Mouse (Mus musculus) midbrain, embryonic 13.5 days (tissue): Measurements from ENCODE around the gene Pik3ap1. TPM values are rescaled to one million over a fixed set of nuclear protein-coding genes. Genes with fewer than 3 reads are reported as not detected.
A peak's percentile ranks its signal among the peaks of the same experiment; 100 is the strongest.

Experiments used
- ATAC-seq: fragments of 200-750 bp; cut with Nextera tagmentation; 2 replicates; pipeline ENCODE4 v1.8.0; 2017; ENCODE audit warnings: mild to moderate bottlenecking, moderate TSS enrichment, moderate library complexity
- H3K27ac ChIP-seq: fragments of 300-500 bp; sonication (generic); 2 replicates; pipeline ENCODE4 v1.5.1; 2015; ENCODE audit warnings: inconsistent platforms, mild to moderate bottlenecking, moderate library complexity
- H3K27me3 ChIP-seq: fragments of 300-500 bp; sonication (generic); 2 replicates; pipeline ENCODE4 v1.6.1; 2015; ENCODE audit warnings: mild to moderate bottlenecking, inconsistent platforms
- H3K36me3 ChIP-seq: fragments of 300-500 bp; sonication (generic); 2 replicates; pipeline ENCODE4 v1.6.1; 2015; ENCODE audit warnings: mild to moderate bottlenecking, inconsistent platforms
- H3K4me1 ChIP-seq: fragments of 300-500 bp; sonication (generic); replicated peaks from 2 replicates; pipeline ENCODE4 v1.6.1; 2015; ENCODE audit warnings: inconsistent platforms
- H3K4me2 ChIP-seq: fragments of 300-500 bp; sonication (generic); replicated peaks from 2 replicates; pipeline ENCODE4 v1.6.1; 2015; ENCODE audit warnings: moderate library complexity, mild to moderate bottlenecking, inconsistent platforms
- H3K4me3 ChIP-seq: fragments of 300-500 bp; sonication (generic); replicated peaks from 2 replicates; pipeline ENCODE4 v1.5.1; 2015; ENCODE audit warnings: mild to moderate bottlenecking, inconsistent platforms
- H3K9ac ChIP-seq: fragments of 300-500 bp; sonication (generic); replicated peaks from 2 replicates; pipeline ENCODE4 v1.6.1; 2015; ENCODE audit warnings: mild to moderate bottlenecking, inconsistent platforms
- H3K9me3 ChIP-seq: fragments of 300-500 bp; sonication (generic); 2 replicates; pipeline ENCODE4 v1.6.1; 2016; ENCODE audit warnings: mild to moderate bottlenecking, inconsistent platforms
- WGBS: fragments of 180-500 bp; shearing (Covaris S2); methylation state at CpG from one replicate; pipeline ENCODE4 v1.1.7; 2015; 5-methylcytosine and 5-hydroxymethylcytosine counted together
- polyA plus RNA-seq: library from polyadenylated mRNA; unstranded; fragments of >200 nt; fragmentation: Nextera tagmentation; extraction: Ambion mirVana; gene quantifications from 2 replicates; pipeline ENCODE4 v1.2.1, GENCODE M21; 2015

The Pik3ap1 gene
- polyA plus RNA-seq, 1 experiment from 2014 or later: 1.4 TPM

GRCm38 (mm10) chr19:41290952-41291619, 93.8 kb downstream of the Pik3ap1 start:
- no peak for ATAC-seq

DNA sequence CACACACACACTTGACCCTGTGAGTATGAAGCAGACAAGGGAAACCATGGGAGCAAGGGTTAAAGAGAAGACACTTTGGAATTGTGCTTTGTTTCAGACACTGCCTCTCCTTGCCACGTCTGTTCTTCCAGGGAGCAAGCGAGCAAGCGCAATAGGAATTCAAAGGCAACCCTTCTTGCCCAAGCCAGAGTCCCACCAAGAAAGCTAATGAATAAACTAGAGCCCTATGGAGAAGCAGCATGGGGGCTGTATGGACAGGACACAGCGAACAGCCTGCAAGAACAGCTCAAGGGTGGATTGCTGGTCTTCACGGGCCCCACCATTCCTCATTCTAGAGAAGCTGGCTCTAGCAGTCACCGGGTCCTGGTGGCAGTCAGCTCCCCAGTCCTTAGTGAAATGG, 96.3 kb downstream of the Pik3ap1 start:
- ATAC-seq: no peak
- Histone ChIP-seq H3K36me3 (no peaks in the 10 kb centered on the region), H3K4me1 (no peaks in the 10 kb centered on the region), H3K9me3 (no peaks in the 10 kb centered on the region), H3K27me3 (0 out of 2 replicates have a peak, but pooled peaks cover 2% of the 10 kb centered on the region), H3K9ac (no peak overlapping the region), H3K4me2 (no peak overlapping the region), H3K4me3 (no peak overlapping the region), H3K27ac (no peak overlapping the region)
- 74% methylated on average over 6 of the region's 6 CpGs for WGBS

More at GRCm38 (mm10) chr19:41290952-41291619, 93.8 kb downstream of the Pik3ap1 start:
- no peak overlapping the region for H3K9ac ChIP-seq
- no peak overlapping the region for H3K27ac ChIP-seq
- H3K27me3 ChIP-seq: 0 out of 2 replicates have a peak, but pooled peaks cover 2% of the 10 kb centered on the region
- H3K9me3 ChIP-seq: no peaks in the 10 kb centered on the region
- no peaks in the 10 kb centered on the region for H3K4me1 ChIP-seq
- no peak overlapping the region for H3K4me3 ChIP-seq
- no peak overlapping the region for H3K4me2 ChIP-seq
- 61% methylated on average over 5 of the region's 5 CpGs for WGBS
- H3K36me3 ChIP-seq: no peaks in the 10 kb centered on the region

DNA sequence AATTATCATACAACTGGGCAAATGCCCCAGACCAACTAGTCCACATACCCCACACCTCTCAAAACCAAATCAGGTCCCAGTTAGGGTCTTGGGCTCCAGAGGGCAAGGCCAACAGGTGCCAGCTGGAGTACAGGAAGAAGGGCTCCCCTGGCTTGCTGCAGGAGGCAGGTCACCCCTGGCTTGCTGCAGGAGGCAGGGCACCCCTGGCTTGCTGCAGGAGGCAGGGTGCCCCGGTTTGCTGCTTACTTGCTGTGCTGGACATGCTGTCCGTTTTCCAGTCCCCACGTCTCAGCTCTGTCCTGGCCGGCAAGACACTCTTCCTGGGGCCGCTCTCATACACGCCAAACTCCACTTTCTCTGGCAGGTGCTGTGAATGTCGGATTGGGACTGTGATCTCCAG, 97.7 kb downstream of the Pik3ap1 start:
- no peak for ATAC-seq
- Histone ChIP-seq H3K27ac (no peak overlapping the region), H3K36me3 (no peaks in the 10 kb centered on the region), H3K4me3 (no peak overlapping the region), H3K9ac (no peak overlapping the region), H3K4me1 (0 out of 2 replicates have a peak, but pooled peaks cover 3% of the 10 kb centered on the region), H3K4me2 (no peak overlapping the region), H3K9me3 (no peaks in the 10 kb centered on the region), H3K27me3 (0 out of 2 replicates have a peak, but pooled peaks cover 3% of the 10 kb centered on the region)
- 87% methylated on average over 7 of the region's 7 CpGs for WGBS

DNA sequence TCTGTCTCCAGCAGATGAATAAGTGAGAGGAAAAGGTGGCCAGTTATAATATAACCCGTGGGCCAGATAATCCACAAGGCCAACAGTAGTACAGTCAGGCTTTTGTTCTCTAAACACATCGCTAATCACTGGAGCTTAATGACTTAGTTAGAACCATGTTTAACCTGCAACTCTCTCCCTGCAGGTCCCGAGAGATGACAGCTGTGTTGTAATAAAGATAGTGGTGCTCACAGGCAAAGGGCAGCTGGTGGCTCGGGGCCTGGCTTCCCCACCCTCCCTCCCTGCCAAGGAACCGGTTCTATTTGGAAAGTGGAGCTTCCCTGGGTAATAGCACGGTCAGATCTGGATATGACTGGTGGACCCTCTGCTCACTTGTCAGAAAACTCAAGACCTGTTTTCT, 100.4 kb downstream of the Pik3ap1 start:
- ATAC-seq: no peak
- Histone ChIP-seq H3K27me3 (0 out of 2 replicates have a peak, but pooled peaks cover 5% of the 10 kb centered on the region), H3K36me3 (no peaks in the 10 kb centered on the region), H3K4me2 (no peak overlapping the region), H3K9ac (no peak overlapping the region), H3K4me1 (0 out of 2 replicates have a peak, but pooled peaks cover 3% of the 10 kb centered on the region), H3K9me3 (no peaks in the 10 kb centered on the region), H3K27ac (no peak overlapping the region), H3K4me3 (no peak overlapping the region)
- 55% methylated on average over 6 of the region's 6 CpGs for WGBS

DNA sequence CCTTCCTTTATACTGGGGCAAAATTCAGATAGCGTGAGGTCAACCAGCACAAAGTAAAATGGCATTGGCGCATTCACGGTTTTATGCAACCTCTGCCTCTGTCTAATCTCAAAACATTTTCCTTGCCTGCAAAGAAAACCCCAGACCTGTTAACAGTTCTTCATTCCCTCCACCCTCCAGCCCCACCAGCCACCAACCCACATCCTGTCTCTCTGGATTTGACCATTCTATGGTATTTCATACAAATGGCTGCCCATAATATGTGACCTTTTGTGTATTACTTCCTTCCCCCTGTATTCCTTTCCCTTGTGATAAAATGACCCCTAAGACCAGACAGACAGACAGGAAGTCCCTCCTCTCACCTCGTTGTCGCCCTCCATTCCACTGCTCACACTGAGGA, 102.2 kb downstream of the Pik3ap1 start:
- Histone ChIP-seq H3K4me1 (0 out of 2 replicates have a peak, but pooled peaks cover 3% of the 10 kb centered on the region), H3K9ac (no peak overlapping the region), H3K27me3 (0 out of 2 replicates have a peak, but pooled peaks cover 3% of the 10 kb centered on the region), H3K36me3 (no peaks in the 10 kb centered on the region), H3K4me3 (no peak overlapping the region), H3K9me3 (no peaks in the 10 kb centered on the region), H3K4me2 (no peak overlapping the region), H3K27ac (0 out of 2 replicates have a peak overlapping the region, but pooled peaks have one; percentile 4)
- ATAC-seq: no peak
- 83% methylated on average over 5 of the region's 5 CpGs for WGBS

GRCm38 (mm10) chr19:41282216-41282615, 102.7 kb downstream of the Pik3ap1 start:
- H3K36me3 ChIP-seq: no peaks in the 10 kb centered on the region
- no peak overlapping the region for H3K4me2 ChIP-seq
- no peak overlapping the region for H3K27ac ChIP-seq
- H3K4me1 ChIP-seq: 0 out of 2 replicates have a peak, but pooled peaks cover 3% of the 10 kb centered on the region
- ATAC-seq: no peak
- H3K9me3 ChIP-seq: no peaks in the 10 kb centered on the region
- WGBS: 88% methylated on average over 4 of the region's 4 CpGs
- H3K4me3 ChIP-seq: no peak overlapping the region
- no peak overlapping the region for H3K9ac ChIP-seq
- 0 out of 2 replicates have a peak, but pooled peaks cover 3% of the 10 kb centered on the region for H3K27me3 ChIP-seq

- WGBS: 63% methylated on average over 8 of the region's 8 CpGs
- no peak for ATAC-seq
- H3K9me3 ChIP-seq: no peaks in the 10 kb centered on the region
- H3K27me3 ChIP-seq: 0 out of 2 replicates have a peak, but pooled peaks cover 3% of the 10 kb centered on the region
- no peaks in the 10 kb centered on the region for H3K36me3 ChIP-seq
- no peak overlapping the region for H3K4me3 ChIP-seq
- H3K4me1 ChIP-seq: 0 out of 2 replicates have a peak, but pooled peaks cover 3% of the 10 kb centered on the region
- no peak overlapping the region for H3K9ac ChIP-seq
- no peak overlapping the region for H3K27ac ChIP-seq
- H3K4me2 ChIP-seq: no peak overlapping the region
These were observed 105.1 kb downstream of the Pik3ap1 start for GRCm38 (mm10) chr19:41279724-41280244.

- ATAC-seq: no peak
- H3K36me3 ChIP-seq: no peaks in the 10 kb centered on the region
- no peak overlapping the region for H3K4me3 ChIP-seq
- H3K9ac ChIP-seq: no peak overlapping the region
- WGBS: 86% methylated on average over 7 of the region's 7 CpGs
- no peak overlapping the region for H3K4me2 ChIP-seq
- 0 out of 2 replicates have a peak, but pooled peaks cover 3% of the 10 kb centered on the region for H3K27me3 ChIP-seq
- H3K27ac ChIP-seq: no peak overlapping the region
- H3K4me1 ChIP-seq: 0 out of 2 replicates have a peak, but pooled peaks cover 3% of the 10 kb centered on the region
- no peaks in the 10 kb centered on the region for H3K9me3 ChIP-seq
These were observed 106.3 kb downstream of the Pik3ap1 start for GRCm38 (mm10) chr19:41278606-41279005.

GRCm38 (mm10) chr19:41275588-41275987, 109.3 kb downstream of the Pik3ap1 start:
- WGBS: 52% methylated on average over 3 of the region's 3 CpGs
- no peaks in the 10 kb centered on the region for H3K36me3 ChIP-seq
- no peak overlapping the region for H3K27ac ChIP-seq
- H3K9me3 ChIP-seq: no peaks in the 10 kb centered on the region
- H3K4me1 ChIP-seq: no peaks in the 10 kb centered on the region
- no peak for ATAC-seq
- no peak overlapping the region for H3K4me2 ChIP-seq
- H3K4me3 ChIP-seq: no peak overlapping the region
- no peak overlapping the region for H3K9ac ChIP-seq
- H3K27me3 ChIP-seq: peaks cover 4% of the 10 kb centered on the region; the same call in 1 of the 2 replicates

DNA sequence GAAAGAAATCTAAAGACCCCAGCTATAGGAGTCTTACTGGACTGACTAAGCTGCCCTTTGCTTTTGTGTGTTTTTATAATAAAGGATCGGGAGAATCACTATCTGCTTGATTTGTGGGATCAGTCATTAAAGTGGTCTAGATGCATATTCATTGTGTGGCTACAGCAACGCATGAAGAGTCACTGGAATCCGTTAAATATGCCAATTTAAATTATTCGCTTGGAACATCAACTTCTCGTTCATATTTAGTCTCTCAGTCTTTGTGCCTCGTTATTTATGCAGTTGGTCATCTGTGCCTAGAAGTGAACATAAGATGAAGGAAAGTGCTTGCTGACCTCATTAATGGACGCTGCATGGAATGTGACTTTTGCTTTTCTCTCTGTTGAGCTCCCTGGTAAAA, 114.0 kb downstream of the Pik3ap1 start:
- Histone ChIP-seq H3K9ac (no peak overlapping the region), H3K9me3 (no peaks in the 10 kb centered on the region), H3K27ac (no peak overlapping the region), H3K27me3 (peaks cover 4% of the 10 kb centered on the region; the same call in 1 of the 2 replicates), H3K36me3 (no peaks in the 10 kb centered on the region), H3K4me2 (no peak overlapping the region), H3K4me3 (no peak overlapping the region), H3K4me1 (no peaks in the 10 kb centered on the region)
- no peak for ATAC-seq
- WGBS: 65% methylated on average over 7 of the region's 7 CpGs

- H3K4me2 ChIP-seq: no peak overlapping the region
- H3K36me3 ChIP-seq: no peaks in the 10 kb centered on the region
- peaks cover 4% of the 10 kb centered on the region; the same call in 1 of the 2 replicates for H3K27me3 ChIP-seq
- H3K4me3 ChIP-seq: no peak overlapping the region
- ATAC-seq: no peak
- 59% methylated on average over 9 of the region's 9 CpGs for WGBS
- no peaks in the 10 kb centered on the region for H3K9me3 ChIP-seq
- no peaks in the 10 kb centered on the region for H3K4me1 ChIP-seq
- H3K9ac ChIP-seq: no peak overlapping the region
- no peak overlapping the region for H3K27ac ChIP-seq
These were observed 114.7 kb downstream of the Pik3ap1 start for GRCm38 (mm10) chr19:41270151-41270727.

DNA sequence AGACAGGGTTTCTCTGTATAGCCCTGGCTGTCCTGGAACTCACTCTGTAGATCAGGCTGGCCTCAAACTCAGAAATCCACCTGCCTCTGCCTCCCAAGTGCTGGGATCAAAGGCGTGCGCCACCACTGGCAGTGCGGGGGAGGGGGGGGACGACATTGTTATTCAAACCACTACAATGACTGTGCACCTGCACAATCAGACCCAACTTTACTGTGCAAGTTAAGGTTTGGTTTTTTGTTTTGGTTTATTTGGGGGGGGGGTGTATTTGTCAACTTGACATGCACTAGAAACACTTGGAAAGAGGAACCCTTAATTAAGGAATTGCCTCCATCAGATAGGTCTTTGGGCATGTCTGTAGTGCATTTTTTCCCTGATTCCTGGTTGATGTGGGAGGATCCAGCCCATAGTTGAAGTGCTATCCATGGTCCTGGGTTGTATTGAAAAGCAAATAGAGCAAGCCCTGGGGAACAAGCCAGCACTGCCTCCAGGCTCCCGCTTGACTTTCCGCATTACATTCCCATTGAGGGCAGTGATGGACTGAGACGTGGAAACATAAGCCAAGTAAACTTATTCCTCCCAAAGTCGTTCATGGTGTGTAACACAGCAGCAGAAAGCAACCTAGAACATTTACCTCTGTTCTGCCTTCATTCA, 118.5 kb downstream of the Pik3ap1 start:
- H3K27me3 ChIP-seq: no peaks in the 10 kb centered on the region
- no peak overlapping the region for H3K27ac ChIP-seq
- ATAC-seq: no peak
- H3K36me3 ChIP-seq: no peaks in the 10 kb centered on the region
- no peak overlapping the region for H3K4me2 ChIP-seq
- H3K9me3 ChIP-seq: no peaks in the 10 kb centered on the region
- 58% methylated on average over 8 of the region's 8 CpGs for WGBS
- H3K4me1 ChIP-seq: peaks cover 19% of the 10 kb centered on the region
- no peak overlapping the region for H3K9ac ChIP-seq
- H3K4me3 ChIP-seq: no peak overlapping the region
